Mouse (Mus musculus) lung, embryonic 16.5 days (tissue): ENCODE results near the gene Cbx7. TPM values are rescaled to one million over a fixed set of nuclear protein-coding genes. Genes with fewer than 3 reads are reported as not detected.

Source experiments
- ATAC-seq: fragments of 200-750 bp; cut with Nextera tagmentation; 2 replicates; pipeline ENCODE4 v1.8.0; 2017; ENCODE audit warnings: low read depth, mild to moderate bottlenecking, moderate library complexity
- H3K27ac ChIP-seq: fragments of 300-500 bp; sonication (generic); 2 replicates; pipeline ENCODE4 v1.5.1; 2014; ENCODE audit warnings: mild to moderate bottlenecking, control low read depth, low read length
- H3K27me3 ChIP-seq: fragments of 300-500 bp; sonication (generic); 2 replicates; pipeline ENCODE4 v1.6.1; 2014; ENCODE audit warnings: low read depth, low read length, mixed read lengths; ENCODE audit not compliant: control insufficient read depth, insufficient read depth
- H3K36me3 ChIP-seq: fragments of 300-500 bp; sonication (generic); 2 replicates; pipeline ENCODE4 v1.6.1; 2014; ENCODE audit warnings: low read length; ENCODE audit not compliant: control insufficient read depth, insufficient read depth
- H3K4me1 ChIP-seq: fragments of 300-500 bp; sonication (generic); replicated peaks from 2 replicates; pipeline ENCODE4 v1.6.1; 2014; ENCODE audit warnings: low read length, mixed read lengths; ENCODE audit not compliant: control insufficient read depth, insufficient read depth
- H3K4me2 ChIP-seq: fragments of 300-500 bp; sonication (generic); 2 replicates; pipeline ENCODE4 v1.6.1; 2014; ENCODE audit warnings: low read depth, low read length, control low read depth
- H3K4me3 ChIP-seq: fragments of 300-500 bp; sonication (generic); 2 replicates; pipeline ENCODE4 v1.5.1; 2014; ENCODE audit warnings: mild to moderate bottlenecking, low read length, control low read depth
- H3K9ac ChIP-seq: fragments of 300-500 bp; sonication (generic); 2 replicates; pipeline ENCODE4 v1.6.1; 2014; ENCODE audit warnings: low read length, control low read depth
- H3K9me3 ChIP-seq: fragments of 300-500 bp; sonication (generic); 2 replicates; pipeline ENCODE4 v1.6.1; 2016; ENCODE audit warnings: low read length; ENCODE audit not compliant: control insufficient read depth
- WGBS: fragments of 180-500 bp; shearing (Covaris S2); extraction: QIAGEN DNeasy Blood & Tissue Kit; methylation state at CpG from one replicate; pipeline ENCODE4 v1.1.7; 2014; 5-methylcytosine and 5-hydroxymethylcytosine counted together
- polyA plus RNA-seq: library from polyadenylated mRNA; unstranded; fragments of >200 nt; fragmentation: Nextera tagmentation; extraction: Ambion mirVana; gene quantifications from 2 replicates; pipeline ENCODE4 v1.2.1, GENCODE M21; 2015

Cbx7 gene
- 3.1 and 4.3 TPM in 2 replicates for polyA plus RNA-seq

GRCm38 (mm10) chr15:79970940-79971339 is at the start of gene Cbx7:
Cbx7 (minus strand) TSS chr15:79971119.
- WGBS = 88% methylated on average over 11 of the region's 11 CpGs
- Histone ChIP-seq H3K27me3 (no peaks in the 10 kb centered on the region), H3K27ac (no peak within 1 kb of the TSS), H3K36me3 (no peaks in the 10 kb centered on the region), H3K9ac (no peak within 1 kb of the TSS), H3K4me2 (no peak within 1 kb of the TSS), H3K4me3 (no peak within 1 kb of the TSS), H3K9me3 (no peaks in the 10 kb centered on the region), H3K4me1 (no peaks in the 10 kb centered on the region)
- ATAC-seq = no peak

GRCm38 (mm10) chr15:80020516-80020915 is 49.6 kb upstream of the Cbx7 start:
- Histone ChIP-seq H3K36me3 (no peaks in the 10 kb centered on the region), H3K4me3 (no peak overlapping the region), H3K9ac (no peak overlapping the region), H3K9me3 (no peaks in the 10 kb centered on the region), H3K27me3 (peaks cover 7% of the 10 kb centered on the region; the same call in 1 of the 2 replicates), H3K27ac (peak overlapping the region; percentile 50; the same call in 1 of the 2 replicates), H3K4me2 (no peak overlapping the region), H3K4me1 (peaks cover 6% of the 10 kb centered on the region)
- WGBS = 36% methylated on average over 4 of the region's 4 CpGs
- ATAC-seq = no peak

- H3K9ac ChIP-seq = no peak overlapping the region
- H3K4me1 ChIP-seq = peaks cover 11% of the 10 kb centered on the region
- H3K36me3 ChIP-seq = no peaks in the 10 kb centered on the region
- no peak overlapping the region for H3K4me3 ChIP-seq
- ATAC-seq = peak; percentile 42; the same call in 1 of the 2 replicates
- H3K4me2 ChIP-seq = no peak overlapping the region
- H3K9me3 ChIP-seq = no peaks in the 10 kb centered on the region
- peaks cover 14% of the 10 kb centered on the region for H3K27me3 ChIP-seq
- 39% methylated on average over 4 of the region's 4 CpGs for WGBS
- H3K27ac ChIP-seq = peak overlapping the region; percentile 50
Measured at GRCm38 (mm10) chr15:80019625-80020024, 48.7 kb upstream of the Cbx7 start.

GRCm38 (mm10) chr15:80019220-80019619 is 48.3 kb upstream of the Cbx7 start:
- H3K4me3 ChIP-seq = no peak overlapping the region
- no peaks in the 10 kb centered on the region for H3K9me3 ChIP-seq
- peaks cover 18% of the 10 kb centered on the region for H3K27me3 ChIP-seq
- no peaks in the 10 kb centered on the region for H3K36me3 ChIP-seq
- WGBS = 63% methylated on average over 7 of the region's 7 CpGs
- no peak overlapping the region for H3K9ac ChIP-seq
- no peak overlapping the region for H3K4me2 ChIP-seq
- H3K4me1 ChIP-seq = peaks cover 12% of the 10 kb centered on the region
- ATAC-seq = no peak
- H3K27ac ChIP-seq = peak overlapping the region; percentile 50; the same call in 1 of the 2 replicates

- no peak for ATAC-seq
- H3K4me2 ChIP-seq = no peak overlapping the region
- H3K27me3 ChIP-seq = peaks cover 42% of the 10 kb centered on the region
- no peak overlapping the region for H3K27ac ChIP-seq
- no peaks in the 10 kb centered on the region for H3K9me3 ChIP-seq
- H3K4me1 ChIP-seq = peaks cover 22% of the 10 kb centered on the region
- no peak overlapping the region for H3K4me3 ChIP-seq
- no peaks in the 10 kb centered on the region for H3K36me3 ChIP-seq
- no peak overlapping the region for H3K9ac ChIP-seq
- 71% methylated on average over 9 of the region's 9 CpGs for WGBS
Measured at GRCm38 (mm10) chr15:80016563-80017301, 45.8 kb upstream of the Cbx7 start.

GRCm38 (mm10) chr15:80015211-80015952 is 44.5 kb upstream of the Cbx7 start:
- H3K4me1 ChIP-seq = peaks cover 24% of the 10 kb centered on the region
- H3K9ac ChIP-seq = no peak overlapping the region; the same call in 1 of the 2 replicates
- no peak for ATAC-seq
- H3K4me3 ChIP-seq = peak overlapping the region; percentile 69
- no peak overlapping the region for H3K27ac ChIP-seq
- 65% methylated on average over 7 of the region's 7 CpGs for WGBS
- H3K4me2 ChIP-seq = peak overlapping the region; percentile 93
- peaks cover 51% of the 10 kb centered on the region for H3K27me3 ChIP-seq
- H3K36me3 ChIP-seq = no peaks in the 10 kb centered on the region
- H3K9me3 ChIP-seq = no peaks in the 10 kb centered on the region

- peak; percentile 45 for ATAC-seq
- Histone ChIP-seq H3K4me1 (peaks cover 27% of the 10 kb centered on the region), H3K36me3 (no peaks in the 10 kb centered on the region), H3K27ac (peak within 1 kb of the TSS; percentile 85), H3K9ac (peak within 1 kb of the TSS; percentile 88), H3K9me3 (no peaks in the 10 kb centered on the region), H3K4me3 (peak within 1 kb of the TSS; percentile 69), H3K4me2 (peak within 1 kb of the TSS; percentile 93), H3K27me3 (peaks cover 51% of the 10 kb centered on the region)
- WGBS = under 1% methylated on average over 57 of the region's 60 CpGs
Measured at GRCm38 (mm10) chr15:80014321-80015210, 43.6 kb upstream of the Cbx7 start, which contains the start of gene Pdgfb. Pdgfb (minus strand) TSS chr15:80014977.

- H3K4me2 ChIP-seq = peak overlapping the region; percentile 93
- ATAC-seq = no peak
- 0% methylated on average over 33 of the region's 37 CpGs for WGBS
- H3K4me1 ChIP-seq = peaks cover 29% of the 10 kb centered on the region
- H3K4me3 ChIP-seq = peak overlapping the region; percentile 69
- H3K9ac ChIP-seq = peak overlapping the region; percentile 88
- H3K27ac ChIP-seq = peak overlapping the region; percentile 85
- peaks cover 51% of the 10 kb centered on the region for H3K27me3 ChIP-seq
- H3K36me3 ChIP-seq = no peaks in the 10 kb centered on the region
- no peaks in the 10 kb centered on the region for H3K9me3 ChIP-seq
Measured at GRCm38 (mm10) chr15:80014031-80014320, 43.1 kb upstream of the Cbx7 start.
